Mouse (Mus musculus) kidney, adult 2 months (tissue): Measurements from ENCODE around the gene Ccdc77. TPM values are rescaled to one million over a fixed set of nuclear protein-coding genes. Genes with fewer than 3 reads are reported as not detected.

Experiments
- DNase-seq: peaks from one replicate; pipeline ENCODE4 v3.0.0; 2021
- H3K27ac ChIP-seq: fragments of 200-500 bp; 2 replicates; pipeline ENCODE4 v1.5.1; 2012; ENCODE audit warnings: low read depth, low read length, control low read depth, inconsistent platforms; ENCODE audit not compliant: insufficient read depth
- H3K27me3 ChIP-seq: fragments of 200-500 bp; replicated peaks from 2 replicates; pipeline ENCODE4 v1.6.1; 2012; ENCODE audit warnings: mild to moderate bottlenecking, moderate library complexity, low read length, inconsistent platforms; ENCODE audit not compliant: control insufficient read depth, insufficient read depth
- H3K36me3 ChIP-seq: fragments of 200-500 bp; 2 replicates; pipeline ENCODE4 v1.6.1; 2012; ENCODE audit warnings: mild to moderate bottlenecking, moderate library complexity, low read length, inconsistent platforms; ENCODE audit not compliant: control insufficient read depth, insufficient read depth
- H3K4me1 ChIP-seq: fragments of 200-500 bp; 2 replicates; pipeline ENCODE4 v1.6.1; 2011; ENCODE audit warnings: low read length; ENCODE audit not compliant: control insufficient read depth, insufficient read depth
- H3K4me3 ChIP-seq: fragments of 200-500 bp; 2 replicates; pipeline ENCODE4 v1.5.1; 2011; ENCODE audit warnings: mild to moderate bottlenecking, low read depth, low read length, control low read depth; ENCODE audit not compliant: insufficient read depth
- CTCF ChIP-seq: fragments of 200-500 bp; conservative IDR thresholded peaks from 2 replicates; pipeline ENCODE4 v1.5.1; 2011; ENCODE audit warnings: low read depth, mild to moderate bottlenecking, control low read depth, low read length, moderate library complexity, mixed read lengths; ENCODE audit not compliant: insufficient read depth, insufficient read length
- POLR2A ChIP-seq: fragments of 200-500 bp; IDR thresholded peaks from one replicate; pipeline ENCODE4 v1.6.1; 2011; ENCODE audit warnings: low read depth, low read length, control low read depth
- WGBS: fragments of 180-500 bp; shearing (Covaris S2); methylation state at CpG from one replicate; pipeline ENCODE4 v1.1.7; 2018; 5-methylcytosine and 5-hydroxymethylcytosine counted together
- polyA plus RNA-seq: library from polyadenylated mRNA; depleted of rRNA; stranded (reverse); fragments of >200 nt; gene quantifications from 2 replicates; pipeline ENCODE4 v1.2.3, GENCODE M21; 2012

Gene Ccdc77
- polyA plus RNA-seq, 1 experiment: 3.1 TPM

- TF ChIP-seq POLR2A: no peak
- TF ChIP-seq CTCF: no peak
- Histone ChIP-seq H3K36me3 (peaks cover 4% of the 10 kb centered on the region), H3K4me1 (peaks cover 9% of the 10 kb centered on the region; the same call in 1 of the 2 replicates), H3K4me3 (peak overlapping the region; percentile 80), H3K27ac (peak overlapping the region; percentile 96), H3K27me3 (no peaks in the 10 kb centered on the region)
- under 1% methylated on average over 31 of the region's 31 CpGs for WGBS
- DNase-seq: no peak
Observed at GRCm38 (mm10) chr6:120364523-120364905, 340 bp upstream of the Ccdc77 start.

GRCm38 (mm10) chr6:120362774-120363687 is 1.1 kb downstream of the Ccdc77 start:
- Histone ChIP-seq H3K27me3 (no peaks in the 10 kb centered on the region), H3K27ac (peak overlapping the region; percentile 96), H3K4me1 (peaks cover 9% of the 10 kb centered on the region; the same call in 1 of the 2 replicates), H3K36me3 (peaks cover 2% of the 10 kb centered on the region; the same call in 1 of the 2 replicates), H3K4me3 (peak overlapping the region; percentile 80)
- TF ChIP-seq CTCF (no peak), POLR2A (no peak)
- DNase-seq: no peak
- WGBS: 14% methylated on average over 15 of the region's 15 CpGs

- no peaks in the 10 kb centered on the region for H3K27me3 ChIP-seq
- 98% methylated on average over 2 of the region's 2 CpGs for WGBS
- no peak for TF ChIP-seq POLR2A
- TF ChIP-seq CTCF: no peak
- H3K27ac ChIP-seq: no peak overlapping the region
- no peak for DNase-seq
- peaks cover under 1% of the 10 kb centered on the region; the same call in 1 of the 2 replicates for H3K36me3 ChIP-seq
- H3K4me1 ChIP-seq: peaks cover 9% of the 10 kb centered on the region; the same call in 1 of the 2 replicates
- no peak overlapping the region for H3K4me3 ChIP-seq
Observed at GRCm38 (mm10) chr6:120362124-120362523, 2.0 kb downstream of the Ccdc77 start.

- Histone ChIP-seq H3K27me3 (no peaks in the 10 kb centered on the region), H3K4me1 (no peaks in the 10 kb centered on the region; the same call in 1 of the 2 replicates), H3K36me3 (no peaks in the 10 kb centered on the region), H3K27ac (0 out of 2 replicates have a peak overlapping the region, but pooled peaks have one; percentile 5), H3K4me3 (peak overlapping the region; percentile 45)
- peak; percentile 94 for DNase-seq
- under 1% methylated on average over 31 of the region's 31 CpGs for WGBS
- no peak for TF ChIP-seq POLR2A
- TF ChIP-seq CTCF: 0 out of 2 replicates have a peak, but pooled peaks have one; percentile 7
Observed at GRCm38 (mm10) chr6:120356951-120357945, 6.9 kb downstream of the Ccdc77 start.

GRCm38 (mm10) chr6:120356478-120356877 is 7.7 kb downstream of the Ccdc77 start:
- Histone ChIP-seq H3K4me1 (no peaks in the 10 kb centered on the region; the same call in 1 of the 2 replicates), H3K27ac (no peak overlapping the region), H3K27me3 (no peaks in the 10 kb centered on the region), H3K36me3 (no peaks in the 10 kb centered on the region), H3K4me3 (peak overlapping the region; percentile 45)
- WGBS: 22% methylated on average over 5 of the region's 5 CpGs
- no peak for TF ChIP-seq CTCF
- DNase-seq: no peak

GRCm38 (mm10) chr6:120349018-120349417 is 15.2 kb downstream of the Ccdc77 start:
- TF ChIP-seq POLR2A (no peak), CTCF (no peak)
- no peak overlapping the region for H3K4me3 ChIP-seq
- H3K4me1 ChIP-seq: no peaks in the 10 kb centered on the region
- peaks cover 4% of the 10 kb centered on the region; the same call in 1 of the 2 replicates for H3K36me3 ChIP-seq
- WGBS: 86% methylated on average over 3 of the region's 3 CpGs
- no peak for DNase-seq
- no peak overlapping the region for H3K27ac ChIP-seq
- H3K27me3 ChIP-seq: no peaks in the 10 kb centered on the region
